Mouse (Mus musculus): ENCODE results near the gene Adamtsl5.

Gene Adamtsl5

GRCm38 (mm10) chr10:80321014-80321669, 27.1 kb downstream of the Adamtsl5 start:
- no peak for DNase-seq (ENCODE audit: low read depth, low spot score)

GRCm38 (mm10) chr10:80320340-80320760, 27.9 kb downstream of the Adamtsl5 start, which contains the start of gene 2310011J03Rik:
TSS of gene 2310011J03Rik (minus strand) at chr10:80320537.
- DNase-seq (ENCODE audit: low read depth, low spot score) = peak; percentile 96

GRCm38 (mm10) chr10:80317011-80317410, 31.2 kb downstream of the Adamtsl5 start:
- DNase-seq (ENCODE audit: low read depth, low spot score) = no peak

GRCm38 (mm10) chr10:80316359-80316781, 31.8 kb downstream of the Adamtsl5 start:
- DNase-seq (ENCODE audit: low read depth, low spot score) = no peak

- no peak for DNase-seq (ENCODE audit: low read depth, low spot score)
Measured at GRCm38 (mm10) chr10:80315315-80315714, 32.9 kb downstream of the Adamtsl5 start.

GRCm38 (mm10) chr10:80314494-80315001, 33.7 kb downstream of the Adamtsl5 start:
- DNase-seq (ENCODE audit: low read depth, low spot score) = no peak

GRCm38 (mm10) chr10:80313627-80314201, 34.5 kb downstream of the Adamtsl5 start:
- peak; percentile 57 for DNase-seq (ENCODE audit: low read depth, low spot score)

GRCm38 (mm10) chr10:80312586-80313504, 35.4 kb downstream of the Adamtsl5 start:
- no peak for DNase-seq (ENCODE audit: low read depth, low spot score)

GRCm38 (mm10) chr10:80311560-80311959, 36.7 kb downstream of the Adamtsl5 start:
- DNase-seq (ENCODE audit: low read depth, low spot score) = no peak

GRCm38 (mm10) chr10:80304862-80305261, 43.4 kb downstream of the Adamtsl5 start:
- peak; percentile 92 for DNase-seq (ENCODE audit: low read depth, low spot score)

- DNase-seq (ENCODE audit: low read depth, low spot score) = no peak
Measured at GRCm38 (mm10) chr10:80304458-80304857, 43.8 kb downstream of the Adamtsl5 start.

GRCm38 (mm10) chr10:80302471-80302881, 45.7 kb downstream of the Adamtsl5 start:
- no peak for DNase-seq (ENCODE audit: low read depth, low spot score)

GRCm38 (mm10) chr10:80302082-80302355, 46.2 kb downstream of the Adamtsl5 start:
- no peak for DNase-seq (ENCODE audit: low read depth, low spot score)

- no peak for DNase-seq (ENCODE audit: low read depth, low spot score)
Measured at GRCm38 (mm10) chr10:80301256-80302081, 46.7 kb downstream of the Adamtsl5 start.

- DNase-seq (ENCODE audit: low read depth, low spot score) = no peak
Measured at GRCm38 (mm10) chr10:80300672-80301181, 47.5 kb downstream of the Adamtsl5 start.

GRCm38 (mm10) chr10:80299824-80300223, 48.4 kb downstream of the Adamtsl5 start:
- DNase-seq (ENCODE audit: low read depth, low spot score) = no peak

- DNase-seq (ENCODE audit: low read depth, low spot score) = no peak
Measured at GRCm38 (mm10) chr10:80299301-80299700, 48.9 kb downstream of the Adamtsl5 start.

GRCm38 (mm10) chr10:80298571-80299281, 49.5 kb downstream of the Adamtsl5 start:
- peak; percentile 72 for DNase-seq (ENCODE audit: low read depth, low spot score)

- DNase-seq (ENCODE audit: low read depth, low spot score) = no peak
Measured at GRCm38 (mm10) chr10:80297526-80298133, 50.6 kb downstream of the Adamtsl5 start.

- DNase-seq (ENCODE audit: low read depth, low spot score) = no peak
Measured at GRCm38 (mm10) chr10:80296824-80297223, 51.4 kb downstream of the Adamtsl5 start.

Measured in ZHBTc4 (cell line).